Mouse (Mus musculus): ENCODE results near the gene Pbx1. TPM values are rescaled to one million over a fixed set of nuclear protein-coding genes. Genes with fewer than 3 reads are reported as not detected.

Gene Pbx1
- total and polyA plus RNA-seq, 3 experiments, result 0.10 TPM; not detected in 2

- H3K4me3 ChIP-seq (ENCODE audit: control insufficient read depth in 1 of 2, insufficient read depth in 1 of 2, low read depth in 2 of 2, low read length in 2 of 2), result no peak overlapping the region
- no peaks in the 10 kb centered on the region for H3K4me1 ChIP-seq (ENCODE audit: control insufficient read depth in 1 of 2, insufficient read depth in 2 of 2, low read length in 2 of 2)
- no peak for TF ChIP-seq TAL1 (IDR thresholded peaks at IDR 0.05; ENCODE audit: low read length)
- TF ChIP-seq ELF1 (IDR thresholded peaks at IDR 0.05; ENCODE audit: low read depth, low read length), result no peak
- no peak for TF ChIP-seq CHD1 (IDR thresholded peaks at IDR 0.05; ENCODE audit: low read depth, low read length)
- TF ChIP-seq HCFC1 (IDR thresholded peaks at IDR 0.05; ENCODE audit: low read depth, low read length), result no peak
- TF ChIP-seq MXI1 (IDR thresholded peaks at IDR 0.05; ENCODE audit: low read depth, low read length), result no peak
- TF ChIP-seq SIN3A (IDR thresholded peaks at IDR 0.05; ENCODE audit: low read length), result no peak
- TF ChIP-seq USF1 (IDR thresholded peaks at IDR 0.05; ENCODE audit: low read depth, low read length), result no peak
- no peak for TF ChIP-seq JUND (IDR thresholded peaks at IDR 0.05; ENCODE audit: low read depth, low read length)
- no peak for TF ChIP-seq CTCF (IDR thresholded peaks at IDR 0.05 in 2 of 3, conservative IDR thresholded peaks at IDR 0.05 in 1 of 3; ENCODE audit: control insufficient read depth in 1 of 3, insufficient read depth in 1 of 3, low read depth in 2 of 3, low read length in 3 of 3, poor library complexity in 1 of 3, severe bottlenecking in 1 of 3)
- TF ChIP-seq SMC3 (IDR thresholded peaks at IDR 0.05; ENCODE audit: low read depth, low read length), result no peak
- no peak for TF ChIP-seq KAT2A (conservative IDR thresholded peaks at IDR 0.05; ENCODE audit: low read depth, low read length)
- no peak for TF ChIP-seq RCOR1 (IDR thresholded peaks at IDR 0.05; ENCODE audit: low read depth, low read length)
- TF ChIP-seq MEF2A (IDR thresholded peaks at IDR 0.05; ENCODE audit: extremely low read depth, insufficient replicate concordance, low read depth, low read length, poor library complexity, severe bottlenecking), result no peak
- TF ChIP-seq MAZ (IDR thresholded peaks at IDR 0.05; ENCODE audit: low read depth, low read length), result no peak
- no peak for TF ChIP-seq UBTF (IDR thresholded peaks at IDR 0.05; ENCODE audit: borderline replicate concordance, insufficient read depth, low read depth, low read length)
- H3K79me2 ChIP-seq (ENCODE audit: control insufficient read depth, insufficient read depth, low read length, poor library complexity), result no peaks in the 10 kb centered on the region
- H3K27ac ChIP-seq (ENCODE audit: control insufficient read depth, low read depth, low read length), result no peak overlapping the region
- H3K36me3 ChIP-seq (ENCODE audit: control insufficient read depth in 1 of 2, insufficient read depth in 2 of 2, low read length in 2 of 2), result no peaks in the 10 kb centered on the region
- H3K27me3 ChIP-seq (ENCODE audit: control insufficient read depth in 1 of 2, insufficient read depth in 2 of 2, low read length in 2 of 2), result no peaks in the 10 kb centered on the region
- no peaks in the 10 kb centered on the region for H3K9me3 ChIP-seq (replicated peaks; ENCODE audit: insufficient read depth, low read length)
- no peak for DNase-seq (ENCODE audit: low read depth, low spot score)
- no peak overlapping the region for H3K9ac ChIP-seq (ENCODE audit: control insufficient read depth, low read depth, low read length, poor library complexity, severe bottlenecking)
These were observed 314.0 kb downstream of the Pbx1 start for GRCm38 (mm10) chr1:168118077-168118476.

GRCm38 (mm10) chr1:168117367-168117766 lies 314.7 kb downstream of the Pbx1 start:
- Histone ChIP-seq H3K4me1 (ENCODE audit: control insufficient read depth in 1 of 2, insufficient read depth in 2 of 2, low read length in 2 of 2) (no peaks in the 10 kb centered on the region), H3K9me3 (replicated peaks; ENCODE audit: insufficient read depth, low read length) (no peaks in the 10 kb centered on the region), H3K9ac (ENCODE audit: control insufficient read depth, low read depth, low read length, poor library complexity, severe bottlenecking) (no peak overlapping the region), H3K79me2 (ENCODE audit: control insufficient read depth, insufficient read depth, low read length, poor library complexity) (no peaks in the 10 kb centered on the region), H3K27me3 (ENCODE audit: control insufficient read depth in 1 of 2, insufficient read depth in 2 of 2, low read length in 2 of 2) (no peaks in the 10 kb centered on the region), H3K36me3 (ENCODE audit: control insufficient read depth in 1 of 2, insufficient read depth in 2 of 2, low read length in 2 of 2) (no peaks in the 10 kb centered on the region), H3K27ac (ENCODE audit: control insufficient read depth, low read depth, low read length) (no peak overlapping the region), H3K4me3 (ENCODE audit: control insufficient read depth in 1 of 2, insufficient read depth in 1 of 2, low read depth in 2 of 2, low read length in 2 of 2) (no peak overlapping the region)
- no peak for DNase-seq (ENCODE audit: low read depth, low spot score)
- TF ChIP-seq E2F4 (IDR thresholded peaks at IDR 0.05; ENCODE audit: borderline replicate concordance, low read depth, low read length) (no peak), ZNF384 (IDR thresholded peaks at IDR 0.05; ENCODE audit: low read depth, low read length) (no peak), KAT2A (conservative IDR thresholded peaks at IDR 0.05; ENCODE audit: low read depth, low read length) (no peak), GABPA (IDR thresholded peaks at IDR 0.05; ENCODE audit: low read depth, low read length) (no peak), NRF1 (IDR thresholded peaks at IDR 0.05; ENCODE audit: insufficient read depth, low read depth, low read length, poor library complexity, severe bottlenecking) (no peak), MYB (IDR thresholded peaks at IDR 0.05; ENCODE audit: low read depth, low read length) (no peak), SMC3 (IDR thresholded peaks at IDR 0.05; ENCODE audit: low read depth, low read length) (no peak)

All from MEL (cell line).